16 mouse cellular contexts compared by ENCODE assay signal in the genomic region with DNA sequence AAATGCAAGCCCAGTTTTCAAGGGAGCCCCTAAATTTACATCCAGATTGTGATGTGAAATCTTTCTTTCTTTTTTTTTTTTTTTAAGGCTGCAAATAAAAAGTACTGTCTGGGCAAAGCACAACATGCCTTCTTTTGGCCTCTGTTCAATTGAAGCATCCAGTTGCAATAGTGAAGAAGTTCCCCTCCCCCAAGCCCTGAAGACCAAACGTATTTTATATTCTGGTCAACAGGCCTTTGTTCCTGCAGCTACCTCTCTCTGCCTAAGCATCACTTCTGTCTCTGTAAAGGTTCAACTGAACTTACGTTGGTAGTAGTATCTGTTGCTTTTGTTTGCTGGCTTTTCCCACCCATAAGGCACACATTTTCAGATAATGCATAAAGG. TPM values are rescaled to one million over a fixed set of nuclear protein-coding genes. Genes with fewer than 3 reads are reported as not detected.
DNase-seq lines count a peak whose midpoint lies in the region; ATAC-seq lines count a peak whose summit lies in the region.
"Had no signal": no experiment of that assay in that cellular context is flagged by ENCODE, and none has a peak within 500 bp of the region (broad histone marks: within the 10 kb centered on the region; RNA-seq: fewer than 3 reads in every experiment).

No protein-coding gene starts in this region.

- DNase-seq in embryo, embryonic 10.5 days (ENCODE audit: low spot score): peak; percentile 48
- no peak for DNase-seq in MN1 (ENCODE audit: low spot score)
- no peak for DNase-seq in right cerebral cortex, postnatal 4 days
- DNase-seq in thymus, postnatal 14 days: no peak
- DNase-seq: adrenal gland, adult 2 months; cerebellum, postnatal 14 days; lung, adult 18-20 months; right cerebral cortex, postnatal 25 days; thymus, postnatal 25 days had no signal

- H3K27ac ChIP-seq in forebrain, embryonic 12.5 days: peak overlapping the region; percentile 91
- peak overlapping the region; percentile 65 for H3K27ac ChIP-seq in hindbrain, embryonic 15.5 days (replicated peaks)
- no peak overlapping the region for H3K27ac ChIP-seq in neural tube, embryonic 12.5 days
- H3K27ac ChIP-seq: heart, embryonic 10.5 days had no signal

- ATAC-seq in forebrain, embryonic 12.5 days (ENCODE audit: low FRiP score): 0 out of 2 replicates have a peak, but pooled peaks have one; percentile 40
- 0 out of 2 replicates have a peak, but pooled peaks have one; percentile 8 for ATAC-seq in hindbrain, embryonic 15.5 days (ENCODE audit: low FRiP score, low read depth)
- peak; percentile 30; the same call in 1 of the 2 replicates for ATAC-seq in neural tube, embryonic 12.5 days (ENCODE audit: low FRiP score, low read depth)
- ATAC-seq: CD4-positive, CD25-positive, alpha-beta regulatory T cell, adult 4 months; Patski had no signal

- no peak overlapping the region for H3K4me3 ChIP-seq in forebrain, embryonic 12.5 days (replicated peaks)
- no peak overlapping the region for H3K4me3 ChIP-seq in hindbrain, embryonic 15.5 days
- H3K4me3 ChIP-seq in neural tube, embryonic 12.5 days: no peak overlapping the region
- H3K4me3 ChIP-seq: heart, embryonic 10.5 days; megakaryocyte, embryonic 14.5 days had no signal

- WGBS in forebrain, embryonic 12.5 days: 24% methylated on average over 2 of the region's 2 CpGs
- 19% methylated on average over 2 of the region's 2 CpGs for WGBS in hindbrain, embryonic 15.5 days
- WGBS in neural tube, embryonic 12.5 days: 20% methylated on average over 2 of the region's 2 CpGs

- H3K4me1 ChIP-seq in forebrain, embryonic 12.5 days: peaks cover 22% of the 10 kb centered on the region
- 0 out of 2 replicates have a peak, but pooled peaks cover 3% of the 10 kb centered on the region for H3K4me1 ChIP-seq in hindbrain, embryonic 15.5 days (replicated peaks)
- no peaks in the 10 kb centered on the region for H3K4me1 ChIP-seq in neural tube, embryonic 12.5 days
- H3K4me1 ChIP-seq: heart, embryonic 10.5 days had no signal

- peak overlapping the region; percentile 15; the same call in 1 of the 2 replicates for H3K4me2 ChIP-seq in forebrain, embryonic 12.5 days
- H3K4me2 ChIP-seq in hindbrain, embryonic 15.5 days: no peak overlapping the region
- no peak overlapping the region for H3K4me2 ChIP-seq in neural tube, embryonic 12.5 days (replicated peaks)

- H3K9me3 ChIP-seq in forebrain, embryonic 12.5 days: no peaks in the 10 kb centered on the region
- H3K9me3 ChIP-seq in hindbrain, embryonic 15.5 days: no peaks in the 10 kb centered on the region
- H3K9me3 ChIP-seq in neural tube, embryonic 12.5 days: no peaks in the 10 kb centered on the region
- H3K9me3 ChIP-seq: heart, embryonic 10.5 days; megakaryocyte, embryonic 14.5 days had no signal

- no peaks in the 10 kb centered on the region for H3K27me3 ChIP-seq in forebrain, embryonic 12.5 days
- no peaks in the 10 kb centered on the region for H3K27me3 ChIP-seq in hindbrain, embryonic 15.5 days
- H3K27me3 ChIP-seq in neural tube, embryonic 12.5 days (replicated peaks): no peaks in the 10 kb centered on the region

- H3K9ac ChIP-seq in forebrain, embryonic 12.5 days: no peak overlapping the region
- no peak overlapping the region for H3K9ac ChIP-seq in hindbrain, embryonic 15.5 days
- no peak overlapping the region for H3K9ac ChIP-seq in neural tube, embryonic 12.5 days

- no peaks in the 10 kb centered on the region for H3K36me3 ChIP-seq in forebrain, embryonic 12.5 days (replicated peaks)
- H3K36me3 ChIP-seq in hindbrain, embryonic 15.5 days: no peaks in the 10 kb centered on the region
- H3K36me3 ChIP-seq in neural tube, embryonic 12.5 days: no peaks in the 10 kb centered on the region
- H3K36me3 ChIP-seq: heart, embryonic 10.5 days had no signal

RNA-seq across cellular contexts. Expression of gene Slc25a43, which starts 20.5 kb away (rescaled TPM):
- 0.47 and 0.86 TPM in 2 replicates for polyA plus RNA-seq in forebrain, embryonic 12.5 days (2016; fragmentation: Nextera tagmentation; extraction: Ambion mirVana)
- polyA plus RNA-seq in hindbrain, embryonic 15.5 days (2015; fragmentation: Nextera tagmentation; extraction: Ambion mirVana): 0.44 and 1.3 TPM in 2 replicates
- 0.72 and 1.4 TPM in 2 replicates for polyA plus RNA-seq in neural tube, embryonic 12.5 days (2016; fragmentation: Nextera tagmentation; extraction: Ambion mirVana)

RNA-seq across cellular contexts. Expression of gene Slc25a5, which starts 31.5 kb away (rescaled TPM):
- polyA plus RNA-seq in forebrain, embryonic 12.5 days (2016; fragmentation: Nextera tagmentation; extraction: Ambion mirVana): 694 and 710 TPM in 2 replicates
- 506 and 575 TPM in 2 replicates for polyA plus RNA-seq in hindbrain, embryonic 15.5 days (2015; fragmentation: Nextera tagmentation; extraction: Ambion mirVana)
- 613 and 624 TPM in 2 replicates for polyA plus RNA-seq in neural tube, embryonic 12.5 days (2016; fragmentation: Nextera tagmentation; extraction: Ambion mirVana)
